Mouse (Mus musculus): ENCODE measurements at regions not wholly inside any gene's neighbourhood (a gene's known extent, or its start where the extent isn't known, plus 50 kb on each side); places are given as distances from the start of the nearest gene placed in this dataset.
"Not testable (repeated sequence)": the region's sequence is repeated elsewhere in the genome, so short reads cannot be mapped to it uniquely, and the experiment has no call there.

DNA sequence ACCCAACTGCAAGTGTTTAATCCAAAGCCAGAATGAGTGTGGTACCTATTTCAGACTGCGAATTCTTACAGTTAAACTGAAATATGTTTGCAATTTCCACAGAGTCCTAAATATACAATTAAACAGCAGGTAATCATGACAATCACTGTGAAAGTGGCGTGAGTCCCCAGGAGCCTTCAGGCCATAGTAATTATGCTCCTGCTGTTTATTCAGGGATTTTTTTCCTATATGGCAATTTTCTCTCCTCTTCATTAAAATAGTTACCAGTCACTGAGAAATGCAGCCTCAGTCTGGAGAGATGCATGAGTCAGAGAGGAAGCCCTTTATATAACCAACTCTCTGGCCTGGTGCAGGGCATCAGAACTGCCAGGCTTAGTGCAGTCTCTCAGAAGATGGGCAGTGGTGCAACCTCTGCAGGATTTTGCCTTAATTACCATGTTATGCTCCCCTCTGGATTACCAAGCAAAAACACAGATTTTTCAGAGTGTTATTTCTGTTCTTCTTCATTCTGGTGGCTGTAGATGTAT, 304.6 kb downstream of the Nek10 start:
- no peak for ATAC-seq (ENCODE audit: insufficient read depth, low FRiP score)
- WGBS: 72% methylated on average over 2 of the region's 2 CpGs
- Histone ChIP-seq H3K36me3 (ENCODE audit: control insufficient read depth, insufficient read depth, low read length) (no peaks in the 10 kb centered on the region), H3K4me2 (ENCODE audit: low read depth, low read length) (no peak overlapping the region), H3K4me3 (replicated peaks; ENCODE audit: low read length) (no peak overlapping the region), H3K27ac (ENCODE audit: low read length) (no peak overlapping the region), H3K9ac (ENCODE audit: low read length) (no peak overlapping the region), H3K27me3 (ENCODE audit: control insufficient read depth, insufficient read depth, low read length) (no peaks in the 10 kb centered on the region), H3K4me1 (ENCODE audit: control insufficient read depth, insufficient read depth, low read length) (no peaks in the 10 kb centered on the region), H3K9me3 (replicated peaks; ENCODE audit: control insufficient read depth, low read length) (no peaks in the 10 kb centered on the region)

DNA sequence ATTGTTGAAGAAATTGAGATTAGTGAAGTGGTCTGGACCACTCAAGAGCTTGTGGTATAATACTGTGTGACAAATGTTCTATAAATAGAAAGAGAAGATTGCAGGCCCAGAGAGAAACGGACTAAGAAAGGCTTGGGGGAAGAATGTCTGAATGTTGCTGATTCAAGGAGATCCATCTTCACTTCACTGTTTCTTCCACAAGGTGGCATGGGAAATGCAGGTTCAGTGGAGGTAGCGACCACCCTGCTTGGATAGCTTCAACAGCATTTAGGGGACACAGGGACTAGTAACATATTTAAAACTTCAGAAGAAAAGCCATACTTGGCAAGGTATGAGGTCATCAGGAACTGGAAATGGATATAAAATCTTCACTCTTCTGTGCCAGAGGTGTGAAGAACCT, 316.5 kb downstream of the Nek10 start:
- Histone ChIP-seq H3K4me2 (ENCODE audit: low read depth, low read length) (no peak overlapping the region), H3K9ac (ENCODE audit: low read length) (no peak overlapping the region), H3K9me3 (replicated peaks; ENCODE audit: control insufficient read depth, low read length) (no peaks in the 10 kb centered on the region), H3K36me3 (ENCODE audit: control insufficient read depth, insufficient read depth, low read length) (no peaks in the 10 kb centered on the region), H3K27me3 (ENCODE audit: control insufficient read depth, insufficient read depth, low read length) (no peaks in the 10 kb centered on the region), H3K27ac (ENCODE audit: low read length) (no peak overlapping the region), H3K4me1 (ENCODE audit: control insufficient read depth, insufficient read depth, low read length) (no peaks in the 10 kb centered on the region), H3K4me3 (replicated peaks; ENCODE audit: low read length) (no peak overlapping the region)
- no peak for ATAC-seq (ENCODE audit: insufficient read depth, low FRiP score)
- WGBS: 52% methylated on average over 2 of the region's 2 CpGs

DNA sequence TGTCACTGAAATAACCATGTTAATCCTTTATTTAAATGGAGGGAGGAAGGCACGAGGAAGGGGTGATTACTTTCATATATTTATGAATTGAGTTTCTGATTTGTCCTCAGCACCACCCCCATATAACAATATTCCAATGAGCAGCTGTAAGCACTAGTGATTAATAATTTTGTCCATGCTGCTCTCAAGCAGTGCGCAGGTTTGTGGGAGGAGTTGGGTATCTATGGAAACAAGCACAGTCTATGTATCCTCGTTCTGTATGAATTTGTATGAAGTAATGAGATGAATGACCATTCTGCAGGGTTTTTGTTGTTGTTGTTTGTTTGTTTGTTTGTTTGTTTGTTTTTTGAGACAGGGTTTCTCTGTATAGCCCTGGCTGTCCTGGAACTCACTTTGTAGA, 310.6 kb downstream of the Lrrc3b start:
- no peak overlapping the region for H3K4me3 ChIP-seq (replicated peaks; ENCODE audit: low read length)
- no peak overlapping the region for H3K27ac ChIP-seq (ENCODE audit: low read length)
- no peak overlapping the region for H3K9ac ChIP-seq (ENCODE audit: low read length)
- 79% methylated on average over 3 of the region's 3 CpGs for WGBS
- H3K27me3 ChIP-seq (ENCODE audit: control insufficient read depth, insufficient read depth, low read length): no peaks in the 10 kb centered on the region
- no peaks in the 10 kb centered on the region for H3K9me3 ChIP-seq (replicated peaks; ENCODE audit: control insufficient read depth, low read length)
- no peaks in the 10 kb centered on the region for H3K36me3 ChIP-seq (ENCODE audit: control insufficient read depth, insufficient read depth, low read length)
- no peak overlapping the region for H3K4me2 ChIP-seq (ENCODE audit: low read depth, low read length)
- H3K4me1 ChIP-seq (ENCODE audit: control insufficient read depth, insufficient read depth, low read length): no peaks in the 10 kb centered on the region
- no peak for ATAC-seq (ENCODE audit: insufficient read depth, low FRiP score)

DNA sequence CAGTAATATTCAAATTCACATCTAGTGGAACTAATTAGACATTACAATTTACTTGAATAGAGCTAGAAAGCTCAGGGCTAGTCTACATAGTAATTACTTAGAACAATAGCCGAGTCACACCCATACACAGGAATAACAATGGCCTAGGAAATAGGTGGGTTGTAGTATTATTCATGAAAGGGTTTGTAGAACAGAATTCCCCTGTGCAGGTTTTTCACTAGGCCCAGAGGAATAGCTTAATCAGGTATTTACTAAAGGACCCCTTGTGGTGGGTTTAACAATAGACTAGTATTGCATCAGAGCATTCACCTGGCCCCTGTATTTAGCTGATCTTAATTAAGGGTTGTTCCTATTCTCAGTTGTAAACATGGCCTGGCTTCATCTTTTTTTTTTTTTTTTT, 297.9 kb downstream of the Lrrc3b start:
- H3K4me2 ChIP-seq (ENCODE audit: low read depth, low read length); ATAC-seq (ENCODE audit: insufficient read depth, low FRiP score); H3K9ac ChIP-seq (ENCODE audit: low read length); H3K9me3 ChIP-seq (replicated peaks; ENCODE audit: control insufficient read depth, low read length); H3K4me1 ChIP-seq (ENCODE audit: control insufficient read depth, insufficient read depth, low read length); H3K36me3 ChIP-seq (ENCODE audit: control insufficient read depth, insufficient read depth, low read length); H3K27ac ChIP-seq (ENCODE audit: low read length); H3K4me3 ChIP-seq (replicated peaks; ENCODE audit: low read length); H3K27me3 ChIP-seq (ENCODE audit: control insufficient read depth, insufficient read depth, low read length): not testable (repeated sequence)
- 78% methylated on average over 1 of the region's 1 CpGs for WGBS

DNA sequence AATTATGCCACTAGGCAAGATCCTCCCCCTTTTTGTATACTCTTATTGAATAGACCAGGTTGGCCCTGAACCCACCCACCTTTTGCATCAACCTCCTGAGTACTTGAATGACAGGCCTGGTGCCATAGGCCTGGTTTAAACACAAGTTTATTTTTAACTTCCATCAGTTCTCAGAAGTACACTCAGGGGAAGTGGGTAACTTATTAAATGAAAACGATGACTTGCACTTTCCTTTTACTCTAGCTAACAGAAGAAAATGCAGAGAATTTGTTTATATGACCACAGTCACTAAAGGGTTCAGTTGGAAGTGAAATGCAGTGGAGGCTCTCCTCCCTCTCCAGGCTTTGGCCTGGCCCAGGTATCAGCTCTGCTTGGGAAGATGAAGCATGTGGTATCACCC, 295.9 kb downstream of the Lrrc3b start:
- ATAC-seq (ENCODE audit: insufficient read depth, low FRiP score): no peak

DNA sequence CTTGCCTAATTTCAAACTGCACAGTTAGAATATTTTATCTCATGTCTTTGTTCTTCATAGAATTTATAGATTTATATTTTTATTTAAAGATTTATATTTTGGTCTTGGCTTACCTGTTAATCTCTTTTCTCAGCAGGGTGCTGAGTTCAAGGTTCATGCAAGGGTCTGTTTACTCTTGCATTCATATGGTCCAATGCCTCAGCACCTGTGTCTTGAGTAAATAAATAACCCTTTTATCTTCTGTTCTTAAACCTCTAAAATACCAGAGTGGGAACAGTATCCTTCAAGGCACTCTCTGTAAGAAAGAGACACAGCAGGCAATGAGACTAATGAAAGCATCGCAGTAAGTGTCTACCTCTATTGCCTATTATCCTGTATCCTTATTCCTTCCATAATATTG, 290.3 kb downstream of the Lrrc3b start:
- no peaks in the 10 kb centered on the region for H3K36me3 ChIP-seq (ENCODE audit: control insufficient read depth, insufficient read depth, low read length)
- no peaks in the 10 kb centered on the region for H3K27me3 ChIP-seq (ENCODE audit: control insufficient read depth, insufficient read depth, low read length)
- ATAC-seq (ENCODE audit: insufficient read depth, low FRiP score): no peak
- 88% methylated on average over 1 of the region's 1 CpGs for WGBS
- H3K4me1 ChIP-seq (ENCODE audit: control insufficient read depth, insufficient read depth, low read length): no peaks in the 10 kb centered on the region
- no peaks in the 10 kb centered on the region for H3K9me3 ChIP-seq (replicated peaks; ENCODE audit: control insufficient read depth, low read length)
- H3K27ac ChIP-seq (ENCODE audit: low read length): no peak overlapping the region
- H3K4me2 ChIP-seq (ENCODE audit: low read depth, low read length): no peak overlapping the region
- no peak overlapping the region for H3K4me3 ChIP-seq (replicated peaks; ENCODE audit: low read length)
- no peak overlapping the region for H3K9ac ChIP-seq (ENCODE audit: low read length)

More for the DNA sequence above, 295.9 kb downstream of the Lrrc3b start:
- WGBS: 50% methylated on average over 1 of the region's 1 CpGs
- no peaks in the 10 kb centered on the region for H3K9me3 ChIP-seq (replicated peaks; ENCODE audit: control insufficient read depth, low read length)
- no peak overlapping the region for H3K9ac ChIP-seq (ENCODE audit: low read length)
- no peak overlapping the region for H3K4me2 ChIP-seq (ENCODE audit: low read depth, low read length)
- no peak overlapping the region for H3K4me3 ChIP-seq (replicated peaks; ENCODE audit: low read length)
- H3K27me3 ChIP-seq (ENCODE audit: control insufficient read depth, insufficient read depth, low read length): no peaks in the 10 kb centered on the region
- H3K4me1 ChIP-seq (ENCODE audit: control insufficient read depth, insufficient read depth, low read length): no peaks in the 10 kb centered on the region
- no peak overlapping the region for H3K27ac ChIP-seq (ENCODE audit: low read length)
- H3K36me3 ChIP-seq (ENCODE audit: control insufficient read depth, insufficient read depth, low read length): no peaks in the 10 kb centered on the region

Measured in stomach, embryonic 16.5 days (tissue).